Mouse (Mus musculus): ENCODE measurements around the gene Ppp2r2d.
A peak's percentile ranks its signal among the peaks of the same experiment; 100 is the strongest.

Gene Ppp2r2d

DNA sequence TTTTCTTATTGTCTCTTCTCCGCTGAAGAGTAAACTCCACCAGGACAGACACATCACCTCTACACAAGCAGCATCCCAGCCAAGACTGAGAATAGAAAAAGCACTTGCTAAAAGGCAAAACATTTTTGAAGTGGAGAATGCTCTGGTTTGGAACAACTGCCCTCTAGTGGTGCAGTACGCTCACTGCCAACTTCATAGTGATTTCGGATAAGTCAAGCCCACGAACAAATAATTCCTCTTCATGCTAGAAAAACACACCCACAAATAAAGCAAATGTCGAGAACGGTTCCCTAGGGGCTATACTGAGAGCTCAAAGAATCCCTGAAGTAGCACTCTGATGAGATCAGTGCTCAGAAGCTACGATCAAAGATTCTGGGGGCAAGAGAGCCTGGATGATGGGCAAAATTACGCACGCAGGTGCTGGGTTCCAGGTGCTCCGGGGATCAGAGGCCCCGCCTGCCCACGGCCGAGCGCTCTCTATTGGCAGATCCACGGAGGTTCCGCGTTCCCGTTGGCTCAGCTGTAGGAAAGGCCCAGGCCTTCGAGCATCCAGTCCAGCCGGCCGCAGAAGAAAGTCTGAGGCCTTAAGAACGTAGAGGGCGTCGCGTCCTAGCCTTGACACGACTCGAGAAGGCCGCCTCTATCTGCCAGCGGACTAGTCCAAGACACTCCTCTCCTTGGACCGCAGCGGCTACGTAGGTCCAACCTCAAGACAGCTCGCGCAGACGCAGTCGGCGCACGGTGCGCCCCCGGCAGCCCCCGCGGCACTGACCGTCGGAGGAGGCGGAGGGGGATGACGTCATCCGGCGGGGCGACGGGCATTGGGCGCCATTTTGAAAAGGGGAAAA, at the start of gene Ppp2r2d, which contains the start of gene Mapk1ip1:
Gene Ppp2r2d, plus strand, starts transcription at position 536 of the 848 bp plus-strand sequence.
Gene Mapk1ip1, minus strand, starts transcription at position 730 of the 848 bp plus-strand sequence.
- DNase-seq (ENCODE audit: low read depth, low spot score): peak; percentile 98

DNA sequence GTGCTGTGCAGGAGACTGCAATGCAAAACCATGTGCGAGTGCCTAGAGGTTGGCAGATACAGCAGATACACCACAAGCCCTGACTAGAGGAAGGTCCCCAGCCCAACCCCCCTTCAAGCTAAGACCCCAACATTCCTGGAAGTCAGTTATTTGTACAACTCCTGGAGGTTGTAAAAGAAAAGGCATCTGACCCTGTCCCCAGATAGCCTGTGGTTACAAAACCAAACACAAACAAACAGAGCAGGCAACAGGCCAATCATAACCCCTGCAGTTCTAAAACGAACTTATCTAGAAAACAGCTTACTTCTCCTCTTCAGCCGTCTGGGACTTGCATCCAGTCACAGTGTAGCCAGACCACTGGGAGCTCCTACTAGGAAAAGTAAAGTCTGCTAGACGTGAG, 42.5 kb upstream of the Ppp2r2d start:
- no peak for DNase-seq (ENCODE audit: low read depth, low spot score)

DNA sequence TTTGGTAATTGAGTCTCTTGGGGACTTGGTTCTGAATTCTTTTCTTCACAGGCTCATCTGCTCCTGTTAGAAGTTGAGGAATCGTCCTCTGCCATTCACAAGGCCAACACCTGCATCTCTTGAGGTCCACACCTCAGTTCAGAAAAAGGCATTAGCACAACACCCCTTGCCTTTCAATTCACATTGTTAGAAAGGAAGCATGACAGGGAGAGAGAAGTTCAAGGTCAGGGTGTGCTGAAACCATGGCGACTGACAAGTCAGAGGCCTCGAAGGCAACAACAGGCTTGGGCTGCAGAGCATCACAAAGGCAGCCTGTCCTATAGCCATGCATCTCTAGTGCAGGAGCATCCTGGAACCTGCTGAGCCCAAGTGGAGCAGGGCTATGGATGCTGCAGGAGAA, 38.7 kb upstream of the Ppp2r2d start:
- no peak for DNase-seq (ENCODE audit: low read depth, low spot score)

DNA sequence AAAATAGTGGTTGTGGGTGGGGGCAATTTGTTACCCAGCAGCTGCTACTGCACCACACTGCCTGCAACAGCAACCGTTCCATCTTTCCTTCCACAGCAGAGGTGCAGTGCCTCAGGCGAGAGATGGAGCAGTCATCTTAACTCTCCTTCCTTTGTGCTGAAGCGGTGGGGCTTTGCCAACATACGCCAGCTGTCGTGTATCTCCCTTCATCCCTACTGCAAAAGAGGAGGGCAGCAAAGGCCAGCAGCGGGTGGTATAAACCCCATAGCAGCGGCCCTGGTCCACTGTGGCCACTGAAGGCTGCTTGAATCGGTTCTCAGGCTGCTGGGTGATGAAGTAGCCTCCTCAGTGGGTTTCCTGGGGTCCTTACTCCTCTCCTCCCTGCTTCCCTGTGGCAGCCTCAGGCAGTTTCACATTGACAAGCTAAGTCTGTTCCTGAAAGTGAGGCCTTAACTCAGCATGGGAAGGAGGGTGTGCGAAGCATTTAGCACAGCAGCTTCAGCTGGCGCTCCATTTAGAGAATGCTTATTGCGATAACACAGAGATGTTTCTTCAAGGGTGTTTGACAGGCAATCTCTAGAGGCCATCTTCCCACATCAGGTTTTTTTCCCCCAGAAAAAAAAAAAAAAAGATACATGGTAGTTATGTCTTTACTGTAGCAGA, 32.5 kb upstream of the Ppp2r2d start:
- DNase-seq (ENCODE audit: low read depth, low spot score): no peak

DNA sequence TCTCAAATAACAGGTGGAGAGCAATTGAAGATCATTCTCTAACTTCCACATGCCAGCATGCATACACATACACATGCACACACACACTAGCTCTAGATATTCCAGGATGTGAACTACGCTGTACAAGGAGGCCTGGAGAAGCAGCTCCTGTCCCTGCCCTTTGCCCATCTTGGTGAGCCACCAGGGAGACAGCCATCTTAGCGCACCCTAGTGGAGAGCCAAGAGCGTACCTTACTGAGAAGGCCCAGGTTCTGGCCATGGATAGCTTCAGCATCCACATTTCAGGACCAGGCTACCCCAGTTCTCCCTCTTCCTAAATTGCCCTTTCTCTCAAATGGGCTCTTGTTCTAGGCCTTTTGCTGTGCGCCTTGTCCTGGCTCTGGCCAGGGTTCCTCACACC, 27.6 kb upstream of the Ppp2r2d start:
- DNase-seq (ENCODE audit: low read depth, low spot score): no peak

DNA sequence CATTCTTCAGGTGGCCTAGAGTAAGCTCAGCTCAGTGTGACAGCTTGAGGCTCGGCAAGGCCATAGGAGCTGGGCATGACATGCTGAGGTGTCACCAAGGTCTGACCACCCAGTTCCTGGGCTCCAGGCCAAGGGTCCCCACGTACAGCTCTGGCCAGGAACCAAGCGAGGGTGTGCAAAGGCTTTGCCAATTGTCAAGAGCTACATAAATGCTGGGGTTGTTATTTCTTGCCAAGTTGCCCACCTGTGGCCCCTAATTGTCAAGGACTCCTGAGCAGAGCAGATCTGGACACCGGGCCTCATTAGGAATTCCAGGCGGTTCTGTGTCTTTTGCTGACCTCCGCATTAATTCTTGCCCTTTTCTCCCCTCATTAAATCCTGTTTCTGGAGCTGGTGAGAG, 21.5 kb upstream of the Ppp2r2d start:
- DNase-seq (ENCODE audit: low read depth, low spot score): no peak

DNA sequence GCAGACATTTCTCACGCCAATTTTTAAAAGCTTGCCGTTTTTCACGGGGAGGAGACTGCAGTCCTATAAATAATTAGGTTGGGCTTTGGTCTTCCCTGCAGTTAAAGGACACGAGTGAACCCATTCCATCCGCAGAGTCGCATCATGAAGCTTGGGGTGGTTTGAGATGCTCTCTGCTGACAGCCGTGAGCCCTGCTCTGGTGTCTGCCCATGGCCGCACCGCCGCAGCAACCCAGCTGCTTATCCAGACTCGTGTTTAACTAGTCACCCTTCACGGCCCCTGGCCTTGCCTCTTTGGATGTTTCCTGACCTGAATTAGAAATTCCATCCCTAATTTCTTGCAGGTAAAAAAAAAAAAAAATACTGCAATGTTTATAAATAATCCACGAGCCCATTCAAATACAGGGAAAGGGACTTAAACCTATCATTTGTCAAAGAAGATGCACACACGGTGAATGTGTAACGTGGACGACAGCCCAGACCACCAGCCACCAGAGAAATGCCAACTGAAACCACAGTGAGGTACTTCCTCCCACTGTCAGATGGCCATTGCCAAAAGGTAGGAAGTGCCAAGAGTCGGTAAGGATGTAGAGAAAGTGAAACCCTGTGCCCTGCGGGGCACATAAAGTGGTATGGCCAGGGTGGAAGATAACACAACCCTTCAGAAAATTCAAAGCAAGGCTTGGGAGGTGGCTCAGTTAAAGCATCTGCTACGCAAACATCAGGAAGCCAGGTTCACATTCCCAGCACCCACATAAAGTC, 20.7 kb upstream of the Ppp2r2d start:
- no peak for DNase-seq (ENCODE audit: low read depth, low spot score)

DNA sequence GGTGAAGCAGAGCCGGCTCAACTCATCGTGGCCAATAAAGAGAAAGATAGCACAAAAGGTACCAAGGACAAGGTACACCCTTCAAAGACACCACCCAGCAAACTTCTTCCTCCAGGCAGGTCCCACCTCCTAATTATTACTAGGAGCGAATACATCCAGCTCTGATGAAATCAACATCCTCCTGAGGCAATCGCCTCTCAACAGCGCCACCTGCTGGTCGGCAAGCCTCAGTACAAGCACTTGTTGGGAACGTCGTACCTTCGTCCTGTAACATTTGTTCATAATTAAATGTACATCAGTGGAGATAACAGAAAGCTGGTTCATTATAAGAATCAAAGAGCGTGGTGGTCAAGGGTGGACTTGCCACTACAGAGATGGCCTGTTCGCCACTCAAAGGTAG, 18.1 kb upstream of the Ppp2r2d start:
- peak; percentile 80 for DNase-seq (ENCODE audit: low read depth, low spot score)

DNA sequence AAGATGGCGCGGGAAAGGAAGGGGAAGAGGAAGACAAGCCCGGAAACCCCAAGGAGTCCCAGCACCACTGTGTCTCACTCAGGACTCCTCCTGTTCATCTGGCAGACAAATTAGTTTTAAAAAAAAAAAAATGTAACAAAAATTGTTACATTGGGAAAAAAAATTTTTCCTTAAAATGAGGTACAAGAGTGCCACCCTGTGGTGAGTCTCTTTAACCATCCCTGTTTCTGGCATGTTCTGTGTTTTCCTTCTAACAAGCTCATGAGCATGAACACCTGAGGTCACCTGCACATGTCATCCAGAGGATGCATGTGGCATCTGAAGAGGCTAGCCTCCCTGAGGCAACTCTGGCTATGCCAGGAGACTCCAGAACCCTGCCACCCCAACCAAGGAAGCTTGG, 10.9 kb upstream of the Ppp2r2d start:
- no peak for DNase-seq (ENCODE audit: low read depth, low spot score)

DNA sequence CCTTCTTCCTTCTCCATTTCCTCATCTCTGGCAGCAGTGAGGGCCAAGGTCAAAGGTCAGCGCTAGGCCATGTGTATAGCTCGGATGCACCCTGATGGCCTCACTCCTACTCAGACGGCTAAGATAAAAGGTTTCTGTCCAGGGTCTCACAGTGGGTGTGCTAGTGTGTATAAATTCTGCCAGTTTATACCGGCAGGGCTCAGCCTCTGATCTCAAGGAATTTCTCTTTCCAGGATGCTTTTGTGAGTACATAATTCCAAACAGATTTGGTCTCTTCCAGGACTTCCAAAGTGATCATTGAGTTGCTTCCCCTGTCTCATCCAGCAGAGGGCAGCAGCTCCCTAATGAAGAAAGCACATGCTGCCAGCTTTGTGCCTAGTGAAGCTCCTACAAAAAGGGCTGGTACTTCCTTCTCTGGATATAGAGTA, 5.3 kb upstream of the Ppp2r2d start:
- peak; percentile 90 for DNase-seq (ENCODE audit: low read depth, low spot score)

DNA sequence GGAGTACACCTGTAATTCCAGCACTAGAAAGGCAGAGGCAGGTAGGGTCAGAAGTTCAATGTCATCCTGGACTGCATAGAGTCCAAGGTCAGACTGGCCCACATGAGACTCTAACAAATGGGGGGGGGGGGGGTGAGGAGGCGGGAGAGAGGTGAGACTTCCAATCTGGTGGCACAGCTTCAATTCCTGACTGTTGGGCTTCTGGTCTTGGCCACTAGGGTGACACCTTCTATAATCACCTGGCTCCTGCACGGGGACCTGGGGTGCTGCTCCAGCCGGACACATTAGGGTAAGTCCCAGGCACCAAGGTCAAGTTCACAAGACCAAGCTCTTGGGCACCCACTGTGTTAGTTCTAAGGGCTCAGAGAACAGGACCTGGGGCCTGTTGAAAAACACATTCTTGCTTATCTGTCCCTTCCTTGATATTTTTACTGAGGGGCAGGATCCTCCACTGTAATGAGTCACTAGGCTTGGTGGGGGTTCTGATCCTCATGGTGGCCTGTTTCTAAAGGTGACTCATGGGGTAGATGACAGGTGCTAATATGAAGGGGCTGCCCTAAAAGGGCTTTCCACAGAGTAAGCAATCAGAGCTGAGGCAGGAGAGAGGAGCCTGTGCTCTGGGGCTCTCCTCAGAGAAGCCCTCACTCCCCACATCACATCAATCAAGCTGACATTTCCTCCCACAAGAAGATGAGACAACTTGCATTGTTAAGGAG, 4.3 kb upstream of the Ppp2r2d start:
- DNase-seq (ENCODE audit: low read depth, low spot score): peak; percentile 64

DNA sequence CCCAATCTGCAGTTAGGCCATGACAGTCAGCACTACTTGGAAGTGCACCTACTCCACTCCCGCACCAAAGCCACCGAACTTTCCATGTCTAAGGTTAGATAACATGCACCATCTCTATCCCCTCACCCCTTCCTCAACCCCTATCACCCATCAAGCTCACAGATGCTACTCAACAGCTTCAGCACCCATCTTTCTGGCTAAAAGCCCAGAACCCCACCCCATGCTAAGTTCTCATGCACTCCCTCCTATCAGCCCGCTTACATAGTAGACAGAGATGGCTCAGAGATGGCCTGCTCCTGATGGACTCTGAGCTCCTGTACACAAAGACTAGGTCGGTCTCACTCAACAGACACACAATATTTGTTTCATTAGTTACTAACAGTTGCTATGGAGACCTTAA, 2.5 kb upstream of the Ppp2r2d start:
- DNase-seq (ENCODE audit: low read depth, low spot score): no peak

DNA sequence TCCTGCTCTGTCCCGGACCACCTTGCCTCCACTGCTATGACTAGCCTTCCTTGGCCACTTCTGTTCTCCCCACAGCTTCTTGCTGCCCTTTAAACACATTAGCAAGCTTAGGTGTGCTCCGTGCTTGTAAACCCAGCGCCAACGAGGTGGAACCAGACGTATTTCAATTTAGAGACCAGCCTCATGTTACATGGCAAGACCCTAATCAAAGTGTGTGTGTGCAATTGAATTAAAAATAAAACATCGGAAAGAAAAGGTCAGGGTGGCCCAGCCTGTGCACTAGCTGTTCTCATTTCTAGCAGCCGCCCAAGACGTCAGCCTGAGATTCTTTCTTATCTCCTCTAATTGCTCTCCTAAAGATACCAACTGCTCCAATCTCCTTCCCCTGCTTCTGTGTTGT, 768 bp upstream of the Ppp2r2d start:
- DNase-seq (ENCODE audit: low read depth, low spot score): no peak

DNA sequence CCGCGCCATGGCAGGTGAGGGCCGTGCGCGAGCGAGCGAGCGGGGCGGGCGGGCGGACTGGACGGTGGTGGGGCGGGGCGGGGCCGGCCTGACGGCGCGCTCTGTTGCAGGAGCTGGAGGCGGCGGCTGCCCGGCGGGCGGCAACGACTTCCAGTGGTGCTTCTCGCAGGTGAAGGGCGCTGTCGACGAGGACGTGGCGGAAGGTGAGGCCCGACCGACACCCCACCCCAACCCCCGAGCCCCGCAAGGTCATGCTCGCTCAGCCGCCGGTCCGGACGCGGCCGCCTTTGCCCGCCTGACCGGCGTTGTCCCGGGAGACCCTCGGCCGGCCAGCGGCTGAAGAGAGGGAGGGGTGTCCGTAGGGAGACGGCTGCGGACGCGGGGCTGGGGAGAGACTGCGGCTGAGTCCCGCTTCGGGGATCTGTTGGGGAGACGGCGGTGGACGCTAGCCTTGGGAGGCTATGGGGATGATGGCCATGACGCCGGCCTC, 668 bp downstream of the Ppp2r2d start:
- DNase-seq (ENCODE audit: low read depth, low spot score): no peak

DNA sequence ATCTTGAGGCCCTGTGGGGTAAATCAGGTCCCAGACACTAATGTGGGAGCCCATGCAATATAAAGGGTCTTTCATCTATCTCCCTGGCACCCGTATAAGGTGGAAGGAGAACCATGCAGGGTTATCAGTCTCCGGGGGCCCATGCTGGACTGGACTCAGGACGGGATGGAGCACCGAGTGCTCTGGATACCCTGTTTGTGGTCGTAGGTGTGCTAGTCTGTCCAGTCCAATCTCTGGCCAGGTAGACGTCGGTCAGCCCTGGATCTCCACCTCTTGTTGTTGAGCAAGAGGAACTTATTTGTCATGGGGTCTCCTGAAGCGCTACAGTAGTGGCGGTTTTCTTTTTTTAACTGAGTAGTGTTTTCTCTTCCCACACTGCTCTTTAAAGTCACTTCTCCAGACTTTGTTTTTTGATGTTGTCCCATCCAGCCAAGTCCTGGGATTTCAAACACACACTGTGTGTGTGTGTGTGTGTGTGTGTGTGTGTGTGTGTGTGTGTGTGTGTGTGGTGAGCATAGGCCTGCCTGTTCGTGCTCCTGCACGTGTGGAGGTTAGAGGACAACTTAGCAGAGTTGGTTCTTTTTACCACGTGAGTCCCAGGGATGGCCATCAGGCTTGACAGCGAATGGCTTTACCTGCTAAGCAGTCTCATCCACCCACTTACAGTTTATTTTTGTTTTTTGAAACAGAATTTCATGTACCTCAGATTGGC, 1.6 kb downstream of the Ppp2r2d start:
- DNase-seq (ENCODE audit: low read depth, low spot score): no peak

DNA sequence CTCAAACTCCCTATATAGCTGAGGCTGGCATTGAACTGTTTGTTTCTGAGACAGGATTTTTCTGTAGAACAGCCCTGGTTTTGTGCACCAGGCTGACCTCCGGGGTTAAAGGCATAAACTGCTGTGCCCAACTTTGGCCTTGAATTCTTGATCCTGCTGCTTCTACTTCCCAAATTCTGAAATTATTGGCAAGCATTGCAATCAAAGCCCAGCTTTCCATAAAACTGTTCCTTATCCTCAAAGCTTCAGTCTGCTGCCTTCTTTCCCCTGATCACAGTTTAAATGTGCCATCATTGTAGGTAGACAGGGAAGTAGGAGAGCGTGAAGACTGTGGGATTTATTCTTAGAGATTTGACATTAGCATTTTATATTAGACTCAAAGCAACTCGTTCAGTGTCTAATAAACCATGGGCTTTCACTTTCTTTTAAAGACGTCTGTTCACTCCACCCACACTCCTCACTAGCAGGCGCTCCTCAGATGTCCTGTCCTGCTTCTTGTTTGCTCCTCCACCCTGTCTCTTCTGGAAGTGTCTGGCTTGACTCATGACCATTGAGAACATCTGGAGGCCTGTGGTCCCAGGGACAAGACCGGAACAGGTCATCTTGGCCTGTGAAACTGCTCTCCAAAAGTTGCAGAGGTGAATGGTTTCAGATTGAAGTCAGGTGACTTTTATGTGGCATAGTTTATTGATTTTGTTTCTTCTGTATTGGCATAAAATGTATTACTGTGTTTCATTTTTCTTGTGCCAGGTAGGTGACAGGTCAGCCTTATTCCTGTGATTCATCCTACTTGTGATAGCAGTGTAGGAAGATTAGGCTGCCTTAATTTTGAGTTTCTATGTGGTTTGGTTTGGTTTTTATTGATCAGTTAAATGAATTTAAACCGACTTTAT, 2.4 kb downstream of the Ppp2r2d start:
- DNase-seq (ENCODE audit: low read depth, low spot score): no peak

DNA sequence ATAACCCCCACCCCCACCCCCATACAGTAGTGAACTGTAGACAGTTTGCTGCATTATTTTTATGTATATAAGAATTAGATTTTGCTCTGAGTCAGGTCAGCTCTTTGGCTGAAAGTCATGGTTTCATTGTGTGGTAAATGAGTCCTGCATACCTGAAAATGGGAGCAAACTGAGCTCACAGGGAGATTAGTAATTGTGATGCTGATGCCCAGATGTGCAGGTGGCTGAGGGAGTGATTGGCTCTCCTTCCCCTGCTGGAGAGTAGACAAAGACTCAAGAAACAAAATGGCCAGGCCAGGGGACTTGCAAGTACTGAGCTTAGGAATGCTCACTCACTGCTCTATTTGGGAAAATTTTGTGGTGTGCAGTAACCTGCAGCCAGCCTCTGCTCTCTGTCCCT, 4.2 kb downstream of the Ppp2r2d start:
- DNase-seq (ENCODE audit: low read depth, low spot score): no peak

DNA sequence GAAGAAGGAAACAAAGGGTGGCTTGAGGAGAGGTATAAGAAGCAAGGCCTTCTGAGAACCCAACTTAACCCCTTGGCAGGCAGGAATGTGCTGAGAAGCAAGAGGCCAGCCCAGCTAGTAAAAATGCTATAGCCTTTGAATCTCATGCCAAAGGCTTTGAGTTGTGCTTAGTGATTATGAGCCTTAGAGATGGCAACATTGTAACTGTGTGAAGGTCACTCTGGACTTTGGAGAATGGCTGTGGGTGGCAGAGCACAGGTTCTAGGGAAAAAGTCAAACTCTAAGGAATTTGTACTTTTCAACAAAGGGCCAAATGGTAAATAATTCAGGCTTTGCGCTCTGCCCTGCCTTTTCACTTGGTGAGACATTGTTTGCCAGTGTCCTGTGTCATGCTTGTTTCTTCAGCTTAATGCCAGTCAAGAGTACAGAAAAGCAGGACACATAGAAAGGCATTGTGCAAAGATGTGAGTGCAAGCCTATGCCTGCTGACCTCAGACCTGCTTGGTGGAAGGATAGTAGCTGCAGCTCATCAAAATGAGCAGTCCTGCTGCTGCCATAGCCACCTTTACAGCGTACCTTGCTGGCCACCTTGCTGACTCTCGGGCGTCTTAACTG, 7.6 kb downstream of the Ppp2r2d start:
- no peak for DNase-seq (ENCODE audit: low read depth, low spot score)

DNA sequence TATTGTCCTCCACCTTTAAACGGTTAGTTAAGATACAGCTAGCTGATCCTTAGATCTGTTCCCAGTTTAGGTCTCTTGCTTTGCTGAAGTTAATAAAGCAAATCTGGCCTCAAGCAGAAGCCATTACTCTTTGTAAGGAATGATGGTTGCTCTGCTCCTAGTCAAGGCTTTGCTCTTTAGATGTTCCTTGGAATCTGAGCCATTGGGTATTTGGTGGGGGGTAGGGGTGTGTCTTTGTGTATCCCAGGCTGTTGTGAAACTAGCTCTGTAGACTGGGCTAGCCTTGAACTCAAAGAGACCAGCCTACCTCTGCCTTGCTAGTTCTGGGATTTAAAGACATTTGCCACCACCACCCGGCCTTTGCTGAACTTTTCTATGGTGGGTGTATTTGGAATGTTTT, 8.3 kb downstream of the Ppp2r2d start:
- no peak for DNase-seq (ENCODE audit: low read depth, low spot score)

Data from mesoderm, embryonic 11.5 days (tissue).